Mouse (Mus musculus) kidney, adult 2 months (tissue): ENCODE data around the gene Pbx2. TPM values are rescaled to one million over a fixed set of nuclear protein-coding genes. Genes with fewer than 3 reads are reported as not detected.

Source experiments
- DNase-seq: peaks from one replicate; pipeline ENCODE4 v3.0.0; 2021
- H3K27ac ChIP-seq: fragments of 200-500 bp; 2 replicates; pipeline ENCODE4 v1.5.1; 2012; ENCODE audit warnings: low read depth, low read length, control low read depth, inconsistent platforms; ENCODE audit not compliant: insufficient read depth
- H3K27me3 ChIP-seq: fragments of 200-500 bp; replicated peaks from 2 replicates; pipeline ENCODE4 v1.6.1; 2012; ENCODE audit warnings: mild to moderate bottlenecking, moderate library complexity, low read length, inconsistent platforms; ENCODE audit not compliant: control insufficient read depth, insufficient read depth
- H3K36me3 ChIP-seq: fragments of 200-500 bp; 2 replicates; pipeline ENCODE4 v1.6.1; 2012; ENCODE audit warnings: mild to moderate bottlenecking, moderate library complexity, low read length, inconsistent platforms; ENCODE audit not compliant: control insufficient read depth, insufficient read depth
- H3K4me1 ChIP-seq: fragments of 200-500 bp; 2 replicates; pipeline ENCODE4 v1.6.1; 2011; ENCODE audit warnings: low read length; ENCODE audit not compliant: control insufficient read depth, insufficient read depth
- H3K4me3 ChIP-seq: fragments of 200-500 bp; 2 replicates; pipeline ENCODE4 v1.5.1; 2011; ENCODE audit warnings: mild to moderate bottlenecking, low read depth, low read length, control low read depth; ENCODE audit not compliant: insufficient read depth
- CTCF ChIP-seq: fragments of 200-500 bp; conservative IDR thresholded peaks from 2 replicates; pipeline ENCODE4 v1.5.1; 2011; ENCODE audit warnings: low read depth, mild to moderate bottlenecking, control low read depth, low read length, moderate library complexity, mixed read lengths; ENCODE audit not compliant: insufficient read depth, insufficient read length
- POLR2A ChIP-seq: fragments of 200-500 bp; IDR thresholded peaks from one replicate; pipeline ENCODE4 v1.6.1; 2011; ENCODE audit warnings: low read depth, low read length, control low read depth
- WGBS: fragments of 180-500 bp; shearing (Covaris S2); methylation state at CpG from one replicate; pipeline ENCODE4 v1.1.7; 2018; 5-methylcytosine and 5-hydroxymethylcytosine counted together
- polyA plus RNA-seq: library from polyadenylated mRNA; depleted of rRNA; stranded (reverse); fragments of >200 nt; gene quantifications from 2 replicates; pipeline ENCODE4 v1.2.3, GENCODE M21; 2012

Pbx2 gene
- polyA plus RNA-seq, 1 experiment: 56.2 TPM

GRCm38 (mm10) chr17:34592581-34593549, 1.8 kb downstream of the Pbx2 start:
- WGBS: 2% methylated on average over 32 of the region's 32 CpGs
- TF ChIP-seq CTCF (no peak), POLR2A (no peak)
- H3K27ac ChIP-seq: peak overlapping the region; percentile 75
- peaks cover 15% of the 10 kb centered on the region for H3K4me1 ChIP-seq
- H3K4me3 ChIP-seq: peak overlapping the region; percentile 69
- DNase-seq: peak; percentile 59
- peaks cover 4% of the 10 kb centered on the region; the same call in 1 of the 2 replicates for H3K36me3 ChIP-seq
- H3K27me3 ChIP-seq: no peaks in the 10 kb centered on the region

- peaks cover 4% of the 10 kb centered on the region; the same call in 1 of the 2 replicates for H3K36me3 ChIP-seq
- TF ChIP-seq POLR2A (no peak), CTCF (no peak)
- no peaks in the 10 kb centered on the region for H3K27me3 ChIP-seq
- H3K27ac ChIP-seq: no peak overlapping the region
- DNase-seq: no peak
- peaks cover 11% of the 10 kb centered on the region for H3K4me1 ChIP-seq
- peak overlapping the region; percentile 69 for H3K4me3 ChIP-seq
- 45% methylated on average over 34 of the region's 34 CpGs for whole genome bisulfite sequencing
Observed at GRCm38 (mm10) chr17:34593752-34594525, 2.9 kb downstream of the Pbx2 start.

- no peak for DNase-seq
- TF ChIP-seq CTCF (no peak), POLR2A (no peak)
- 66% methylated on average over 8 of the region's 8 CpGs for WGBS
- H3K27me3 ChIP-seq: no peaks in the 10 kb centered on the region
- peaks cover 7% of the 10 kb centered on the region for H3K4me1 ChIP-seq
- peaks cover 4% of the 10 kb centered on the region; the same call in 1 of the 2 replicates for H3K36me3 ChIP-seq
- H3K4me3 ChIP-seq: no peak overlapping the region
- H3K27ac ChIP-seq: no peak overlapping the region
Observed at GRCm38 (mm10) chr17:34596098-34596497, 5.0 kb downstream of the Pbx2 start.

GRCm38 (mm10) chr17:34597566-34598095, 6.6 kb downstream of the Pbx2 start, which contains the start of gene Ager:
Ager (plus strand) TSS chr17:34597862.
- Histone ChIP-seq H3K27ac (no peak within 1 kb of the TSS), H3K27me3 (no peaks in the 10 kb centered on the region), H3K36me3 (peaks cover 4% of the 10 kb centered on the region; the same call in 1 of the 2 replicates), H3K4me3 (no peak within 1 kb of the TSS), H3K4me1 (peaks cover 9% of the 10 kb centered on the region)
- TF ChIP-seq CTCF (no peak), POLR2A (no peak)
- DNase-seq: no peak
- 22% methylated on average over 6 of the region's 6 CpGs for WGBS

- TF ChIP-seq CTCF: no peak
- no peak for TF ChIP-seq POLR2A
- peaks cover 4% of the 10 kb centered on the region; the same call in 1 of the 2 replicates for H3K36me3 ChIP-seq
- DNase-seq: no peak
- no peak overlapping the region for H3K4me3 ChIP-seq
- WGBS: 75% methylated on average over 9 of the region's 9 CpGs
- no peaks in the 10 kb centered on the region for H3K27me3 ChIP-seq
- H3K4me1 ChIP-seq: peaks cover 14% of the 10 kb centered on the region; the same call in 1 of the 2 replicates
- H3K27ac ChIP-seq: no peak overlapping the region
Observed at GRCm38 (mm10) chr17:34599891-34600290, 8.8 kb downstream of the Pbx2 start.

GRCm38 (mm10) chr17:34601796-34602195, 10.7 kb downstream of the Pbx2 start:
- no peak overlapping the region for H3K4me3 ChIP-seq
- H3K4me1 ChIP-seq: peaks cover 20% of the 10 kb centered on the region; the same call in 1 of the 2 replicates
- WGBS: 79% methylated on average over 12 of the region's 12 CpGs
- no peaks in the 10 kb centered on the region for H3K36me3 ChIP-seq
- H3K27me3 ChIP-seq: no peaks in the 10 kb centered on the region
- no peak overlapping the region for H3K27ac ChIP-seq
- TF ChIP-seq POLR2A: no peak
- TF ChIP-seq CTCF: no peak
- DNase-seq: no peak
